Mouse (Mus musculus) c-Kit-positive CD71-positive TER-119-positive erythroid progenitor cells, embryonic 14.5 days (primary cell): ENCODE data around the gene Zbtb16.

Experiments used
- DNase-seq: peaks from one replicate; pipeline ENCODE4 v3.0.0-alpha.2; 2013; ENCODE audit warnings: low spot score

The Zbtb16 gene

GRCm38 (mm10) chr9:48835631-48836565, at the start of gene Zbtb16:
Gene Zbtb16 (minus strand): TSS chr9:48836222.
- DNase-seq, result no peak

- no peak for DNase-seq
Measured at GRCm38 (mm10) chr9:48872896-48873295, 36.9 kb upstream of the Zbtb16 start.

- no peak for DNase-seq
Measured at GRCm38 (mm10) chr9:48866523-48867121, 30.6 kb upstream of the Zbtb16 start.

GRCm38 (mm10) chr9:48865235-48865634, 29.2 kb upstream of the Zbtb16 start:
- DNase-seq, result no peak

- DNase-seq, result no peak
Measured at GRCm38 (mm10) chr9:48861481-48861880, 25.5 kb upstream of the Zbtb16 start.

- peak; percentile 37 for DNase-seq
Measured at GRCm38 (mm10) chr9:48860526-48860845, 24.5 kb upstream of the Zbtb16 start.

- no peak for DNase-seq
Measured at GRCm38 (mm10) chr9:48859828-48860525, 24.0 kb upstream of the Zbtb16 start.

- no peak for DNase-seq
Measured at GRCm38 (mm10) chr9:48857944-48858343, 21.9 kb upstream of the Zbtb16 start.

- DNase-seq, result no peak
Measured at GRCm38 (mm10) chr9:48856240-48856639, 20.2 kb upstream of the Zbtb16 start.

- no peak for DNase-seq
Measured at GRCm38 (mm10) chr9:48849531-48849930, 13.5 kb upstream of the Zbtb16 start.

GRCm38 (mm10) chr9:48839568-48839967, 3.5 kb upstream of the Zbtb16 start:
- no peak for DNase-seq

- no peak for DNase-seq
Measured at GRCm38 (mm10) chr9:48838346-48838745, 2.3 kb upstream of the Zbtb16 start.

- DNase-seq, result no peak
Measured at GRCm38 (mm10) chr9:48837181-48837580, 1.2 kb upstream of the Zbtb16 start.

- DNase-seq, result no peak
Measured at GRCm38 (mm10) chr9:48836566-48836930, 526 bp upstream of the Zbtb16 start.

- no peak for DNase-seq
Measured at GRCm38 (mm10) chr9:48834541-48835411, 1.2 kb downstream of the Zbtb16 start.

GRCm38 (mm10) chr9:48834006-48834405, 2.0 kb downstream of the Zbtb16 start:
- DNase-seq, result no peak

- DNase-seq, result no peak
Measured at GRCm38 (mm10) chr9:48833493-48833892, 2.5 kb downstream of the Zbtb16 start.

GRCm38 (mm10) chr9:48832473-48833100, 3.4 kb downstream of the Zbtb16 start:
- no peak for DNase-seq

GRCm38 (mm10) chr9:48831560-48832460, 4.2 kb downstream of the Zbtb16 start:
- no peak for DNase-seq

GRCm38 (mm10) chr9:48828839-48829238, 7.2 kb downstream of the Zbtb16 start:
- no peak for DNase-seq
